Mouse (Mus musculus) layer of hippocampus, adult 18-20 months (tissue): ENCODE results near the gene Nup133. TPM values are rescaled to one million over a fixed set of nuclear protein-coding genes. Genes with fewer than 3 reads are reported as not detected.

Source experiments
- DNase-seq, 2 experiments: peaks; one replicate each; pipeline ENCODE4 v3.0.0; 2022; ENCODE audit warnings: low spot score in 2 of 2
- total RNA-seq, 2 experiments: library from RNA; stranded (reverse); gene quantifications; 2 replicates each; pipeline ENCODE4 v1.2.3; 2021

Gene Nup133
- total RNA-seq, 2 experiments from 2014 or later: 21.9 to 23.8 TPM

DNA sequence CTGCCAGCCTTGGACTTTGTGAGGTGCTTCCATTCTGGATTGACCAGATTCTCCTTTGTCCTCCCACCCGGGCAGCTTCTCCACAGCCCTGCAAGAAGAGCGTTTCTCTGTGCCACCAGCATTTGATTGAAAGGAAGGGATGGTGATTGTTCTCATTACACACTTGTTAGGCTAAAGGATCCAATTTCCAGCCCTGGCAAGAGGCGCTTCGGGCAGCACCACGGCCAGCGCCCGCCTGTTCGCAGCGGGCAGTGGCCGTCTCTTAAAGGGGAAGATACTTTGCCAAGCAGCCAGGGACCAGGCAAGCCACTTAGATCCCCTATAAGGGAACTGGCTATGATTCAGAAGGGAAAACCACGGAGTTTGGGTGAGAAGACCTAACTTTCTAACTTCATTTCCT is 57.8 kb downstream of the Nup133 start:
- peak in 1 of 2 experiments; percentile 22 for DNase-seq

DNA sequence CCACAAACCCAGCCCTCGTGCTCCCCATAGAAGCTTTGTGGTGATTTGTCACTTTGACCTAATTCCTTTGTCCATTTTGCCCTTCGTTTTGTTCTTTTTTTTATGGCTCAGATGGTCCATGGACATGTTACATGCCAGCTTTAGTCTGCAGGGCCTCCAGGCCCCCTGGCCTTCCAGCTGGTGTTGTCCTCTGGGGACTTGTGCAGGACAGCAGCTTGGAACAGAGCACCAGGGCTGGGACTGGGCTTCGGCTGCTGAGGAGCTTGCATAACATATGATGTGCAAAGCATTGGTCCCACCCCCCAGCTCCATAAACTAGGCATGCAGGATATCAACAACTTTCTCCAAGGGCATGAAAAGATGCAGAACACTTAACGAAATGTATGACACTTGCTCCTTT is 59.3 kb downstream of the Nup133 start:
- no peak for DNase-seq

DNA sequence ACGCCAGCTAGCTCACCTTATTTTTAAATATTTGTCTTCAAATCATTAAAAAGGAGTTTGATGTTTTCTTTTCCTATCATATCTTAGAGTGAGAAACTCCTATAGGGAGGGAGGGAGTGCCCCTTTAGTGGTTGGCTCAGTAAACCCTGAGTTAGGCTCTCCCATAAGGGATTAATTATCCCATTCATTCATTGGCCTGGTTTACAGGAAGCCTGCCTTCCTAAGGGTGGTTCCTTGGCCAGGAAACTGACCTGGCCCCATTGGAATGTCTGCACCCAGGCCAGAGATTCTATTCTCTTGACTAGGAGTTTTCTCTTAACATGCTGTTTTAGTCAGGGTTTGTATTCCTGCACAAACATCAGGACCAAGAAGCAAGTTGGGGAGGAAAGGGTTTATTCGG is 61.1 kb downstream of the Nup133 start:
- DNase-seq: no peak

GRCm38 (mm10) chr8:123887163-123887562 is 61.9 kb downstream of the Nup133 start:
- no peak for DNase-seq

- peak; percentile 84 to 87 for DNase-seq
Observed at GRCm38 (mm10) chr8:123884721-123885565, 64.1 kb downstream of the Nup133 start.

DNA sequence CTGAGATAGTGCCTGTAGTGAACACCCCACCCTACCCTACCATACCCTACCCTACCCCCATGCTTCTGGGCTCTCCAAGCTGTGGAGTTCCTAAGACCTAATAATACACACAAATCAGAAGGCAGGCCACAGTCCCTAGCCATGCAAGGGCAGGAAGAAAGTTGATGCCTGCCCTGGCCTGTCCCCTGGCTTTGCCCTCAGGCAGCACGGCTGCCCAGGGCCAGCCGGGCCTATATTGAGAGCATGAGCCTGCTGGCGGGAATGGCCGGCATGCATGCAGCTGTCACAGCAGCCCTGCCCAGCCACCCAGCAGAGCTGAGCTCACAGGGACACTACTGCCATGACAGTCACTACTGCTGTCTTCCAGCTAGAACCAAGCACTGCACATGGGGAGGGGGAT is 66.0 kb downstream of the Nup133 start:
- DNase-seq: no peak

GRCm38 (mm10) chr8:123882412-123882811 is 66.7 kb downstream of the Nup133 start:
- no peak for DNase-seq

GRCm38 (mm10) chr8:123880821-123881350 is 68.2 kb downstream of the Nup133 start:
- no peak for DNase-seq

DNA sequence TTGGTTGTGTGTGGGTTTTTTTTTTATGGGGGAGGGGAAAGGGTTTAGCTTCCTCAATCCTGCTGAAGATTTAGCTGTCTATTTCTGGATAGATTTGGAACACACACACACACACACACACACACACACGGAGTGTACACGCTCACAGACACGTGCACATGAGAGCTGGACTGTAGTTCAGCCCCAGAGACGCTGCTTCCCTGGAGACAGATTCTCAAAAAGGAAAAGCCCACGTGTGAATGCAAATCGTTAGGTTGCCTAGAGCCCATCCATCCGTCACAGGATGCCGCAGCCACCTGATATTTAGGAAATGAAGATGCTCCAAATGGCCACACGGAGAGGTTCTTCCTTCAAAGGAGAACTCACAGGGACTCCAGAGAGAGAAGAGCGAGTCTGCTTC is 68.8 kb downstream of the Nup133 start:
- peak in 1 of 2 experiments; percentile 62 for DNase-seq

GRCm38 (mm10) chr8:123877865-123878264 is 71.2 kb downstream of the Nup133 start:
- peak in 1 of 2 experiments; percentile 9 for DNase-seq

DNA sequence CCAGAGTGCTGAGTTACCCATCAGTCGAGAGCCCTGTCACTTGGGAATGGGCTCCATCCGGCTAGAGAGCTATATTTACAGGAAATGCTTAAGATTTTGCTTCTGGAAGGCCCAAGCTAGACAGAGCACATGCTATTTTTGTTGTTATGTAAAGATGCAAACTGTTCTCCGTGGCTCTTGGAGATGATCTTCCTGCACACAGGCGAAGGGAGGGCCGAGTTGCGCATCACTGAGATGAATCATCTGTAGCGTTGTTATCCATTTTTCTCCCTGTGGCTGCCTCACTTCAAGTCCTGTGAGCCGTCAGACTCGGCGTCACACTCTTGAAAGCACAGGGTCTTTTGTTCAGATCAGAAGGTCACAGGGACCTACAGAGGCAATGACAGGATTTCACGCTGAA is 74.7 kb downstream of the Nup133 start:
- peak in 1 of 2 experiments; percentile 65 for DNase-seq

DNA sequence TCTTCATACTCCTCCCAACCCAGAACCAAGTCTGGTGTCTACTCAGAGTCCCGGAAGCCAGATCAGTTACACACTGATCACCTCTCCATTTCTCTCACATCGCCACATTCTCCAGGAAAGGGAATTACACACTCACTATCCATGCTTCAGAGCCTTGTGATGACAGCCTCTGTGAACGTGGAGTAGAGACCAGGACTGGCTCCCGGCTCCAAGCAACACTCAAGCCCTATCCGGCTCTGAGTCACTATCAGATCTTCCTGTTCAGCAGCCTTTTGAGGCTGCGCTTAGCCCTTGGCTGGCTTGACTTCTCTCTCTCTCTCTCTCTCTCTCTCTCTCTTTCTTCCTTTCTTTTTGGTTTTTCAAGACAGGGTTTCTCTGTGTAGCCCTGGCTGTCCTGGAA is 75.7 kb downstream of the Nup133 start:
- no peak for DNase-seq

GRCm38 (mm10) chr8:123872048-123872447 is 77.0 kb downstream of the Nup133 start:
- no peak for DNase-seq

DNA sequence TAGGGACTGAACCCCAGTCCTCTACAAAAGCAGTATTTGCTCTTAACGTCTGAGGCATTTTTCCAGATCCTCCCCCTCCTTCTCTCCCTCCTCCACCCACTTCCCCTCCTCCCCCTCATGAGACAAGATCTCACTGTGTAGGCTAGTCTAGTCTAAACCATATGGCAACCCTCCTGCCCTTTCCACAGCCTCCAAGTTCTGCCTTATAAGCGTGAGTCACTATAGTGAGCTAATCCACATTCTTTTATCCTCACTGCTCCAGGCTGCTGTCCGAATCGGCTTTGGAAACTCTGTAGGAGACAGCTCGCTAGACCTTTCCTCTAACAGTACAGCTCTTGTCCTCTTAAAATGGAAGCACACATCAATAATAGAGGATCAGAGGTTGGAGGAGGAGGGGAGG is 82.1 kb downstream of the Nup133 start:
- no peak for DNase-seq

DNA sequence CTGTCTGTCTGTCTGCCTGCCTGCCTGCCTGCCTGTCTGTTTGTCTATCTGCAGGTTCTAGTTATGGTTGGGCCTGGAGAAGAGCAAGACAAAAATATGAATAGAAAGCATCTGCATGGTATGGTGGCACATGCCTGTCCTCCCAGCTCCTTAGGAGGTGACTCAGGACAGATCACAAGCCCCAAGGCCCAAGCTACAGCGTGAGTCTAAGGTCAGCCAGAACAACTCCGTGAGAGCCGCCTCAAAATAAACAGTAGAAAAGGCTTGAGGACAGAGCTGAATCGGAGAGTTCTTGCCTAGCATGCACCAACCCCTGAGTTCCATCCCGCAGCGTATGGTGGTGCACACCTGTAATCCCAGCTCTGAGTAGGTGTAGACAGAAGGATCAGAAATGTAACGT is 83.3 kb downstream of the Nup133 start:
- no peak for DNase-seq

GRCm38 (mm10) chr8:123860386-123860785 is 88.7 kb downstream of the Nup133 start:
- no peak for DNase-seq

DNA sequence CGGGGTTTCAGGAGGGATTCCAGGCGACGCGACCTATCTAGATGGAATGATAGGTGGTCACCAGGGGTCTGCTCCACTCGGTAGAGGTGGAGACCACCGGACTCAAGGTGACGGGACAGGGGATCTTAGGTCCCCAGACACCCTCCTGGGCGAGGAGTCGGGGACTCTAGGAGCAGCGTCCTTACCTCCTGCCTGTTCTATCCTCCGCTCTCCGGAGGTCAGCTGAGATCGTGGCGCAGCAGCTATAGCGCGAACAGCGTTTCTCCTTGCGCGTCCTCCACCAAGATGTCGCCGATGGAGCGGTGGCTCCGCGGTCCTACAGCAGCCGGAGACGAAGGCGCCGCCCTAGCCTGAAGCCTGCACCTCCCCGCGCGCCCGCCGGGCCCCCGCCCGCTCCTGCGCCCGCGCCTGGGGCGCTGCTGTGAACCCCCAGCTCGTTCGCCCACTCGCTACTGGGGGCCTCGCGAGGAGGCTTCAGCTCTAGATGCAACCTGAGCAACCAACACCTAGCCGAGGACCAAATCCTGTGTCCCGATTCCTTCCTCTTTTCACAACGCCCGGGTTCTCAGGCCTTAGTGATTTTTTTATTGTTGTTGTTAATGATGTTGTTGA is 89.3 kb downstream of the Nup133 start, which contains the start of gene Ccsap:
Ccsap (minus strand) TSS at position 562 of the 612 bp plus-strand sequence.
- peak; percentile 65 to 74 for DNase-seq

- DNase-seq: peak; percentile 88 to 93
Observed at GRCm38 (mm10) chr8:123858941-123859647, 90.0 kb downstream of the Nup133 start.

DNA sequence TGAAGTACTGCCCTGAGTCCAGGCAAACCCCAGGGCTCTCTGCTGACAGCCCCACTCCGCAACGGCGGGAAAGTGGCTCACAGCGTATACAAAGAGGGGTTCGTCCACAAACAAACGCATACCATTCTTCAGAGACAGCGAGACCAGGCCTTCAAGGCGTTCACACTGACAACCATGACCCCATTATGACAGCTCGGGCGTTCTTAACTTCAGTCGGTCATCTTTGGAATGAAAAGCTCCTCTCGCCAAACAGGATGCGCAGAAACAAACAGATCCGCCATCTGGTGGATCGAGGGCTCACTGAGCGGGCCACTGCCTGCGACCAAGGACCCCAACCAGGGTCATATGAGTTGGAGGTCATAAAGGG is 90.5 kb downstream of the Nup133 start:
- no peak for DNase-seq

DNA sequence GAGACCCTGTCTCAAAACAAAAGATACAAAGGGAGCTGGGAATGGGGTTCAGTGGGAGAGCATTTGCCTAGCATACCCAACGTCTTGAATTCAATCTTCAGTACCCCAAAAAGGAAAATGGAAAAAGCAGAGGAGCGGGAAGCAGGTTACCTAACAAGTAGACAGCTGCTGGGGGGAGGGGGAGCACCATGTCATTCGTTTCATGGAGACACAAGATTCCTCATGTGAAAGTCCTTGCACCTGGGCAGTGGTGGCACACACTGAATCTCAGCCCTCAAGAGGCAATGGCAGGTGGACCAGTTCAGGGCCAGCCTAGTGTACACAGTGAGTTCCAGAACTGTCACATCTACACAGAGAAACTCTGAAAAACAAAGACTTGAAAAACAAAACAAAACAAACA is 91.7 kb downstream of the Nup133 start:
- no peak for DNase-seq

DNA sequence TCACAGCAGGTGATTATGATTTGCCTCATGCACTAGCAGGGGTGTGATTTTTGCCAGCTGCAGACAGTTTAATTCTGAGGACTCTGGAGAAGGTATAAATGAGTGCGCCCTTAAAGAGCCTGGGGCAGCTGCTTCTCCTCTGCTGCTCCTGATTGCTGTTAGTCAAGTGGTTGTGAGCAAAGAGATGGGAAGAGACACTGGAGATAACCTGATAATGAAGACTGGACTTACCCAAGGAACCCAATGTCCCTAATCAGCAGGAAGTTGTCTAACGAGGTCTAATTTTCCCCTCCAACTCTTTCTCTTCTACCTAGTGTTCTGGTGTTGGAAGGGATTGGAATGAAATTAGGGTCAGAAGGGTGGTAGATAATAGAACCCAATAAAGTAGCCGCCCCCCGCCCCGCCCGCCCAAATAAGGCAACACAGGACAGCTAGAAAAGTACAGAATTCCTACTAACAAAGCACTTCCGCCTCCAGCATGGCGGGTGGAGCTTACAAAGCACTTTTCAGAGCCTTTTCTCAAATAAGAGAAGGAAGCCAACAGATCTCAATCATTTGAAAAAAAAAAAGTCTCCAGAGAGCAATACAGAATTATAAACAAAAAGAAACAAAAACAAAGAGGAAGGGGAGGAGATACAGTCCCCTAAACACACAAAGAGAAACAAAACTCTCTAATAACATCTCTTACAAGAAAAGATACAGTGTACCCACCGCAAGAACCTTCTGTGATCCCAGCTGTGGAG is 94.2 kb downstream of the Nup133 start:
- DNase-seq: no peak
